Mouse (Mus musculus) embryonic facial prominence, embryonic 12.5 days (tissue): Measurements from ENCODE around the gene Ptpra. TPM values are rescaled to one million over a fixed set of nuclear protein-coding genes. Genes with fewer than 3 reads are reported as not detected.
"Not testable (repeated sequence)": the region's sequence is repeated elsewhere in the genome, so short reads cannot be mapped to it uniquely, and the experiment has no call there.

ENCODE experiments used
- ATAC-seq: fragments of 200-750 bp; cut with Nextera tagmentation; 2 replicates; pipeline ENCODE4 v1.8.0; 2017; ENCODE audit not compliant: insufficient number of reproducible peaks, insufficient read depth, low FRiP score, low TSS enrichment
- H3K27ac ChIP-seq: fragments of 300-500 bp; sonication (generic); 2 replicates; pipeline ENCODE4 v1.5.1; 2016; ENCODE audit warnings: mild to moderate bottlenecking
- H3K27me3 ChIP-seq: fragments of 300-500 bp; sonication (generic); 2 replicates; pipeline ENCODE4 v1.6.1; 2016; ENCODE audit warnings: mild to moderate bottlenecking, moderate library complexity
- H3K36me3 ChIP-seq: fragments of 300-500 bp; sonication (generic); 2 replicates; pipeline ENCODE4 v1.6.1; 2016; ENCODE audit warnings: mild to moderate bottlenecking
- H3K4me1 ChIP-seq: fragments of 300-500 bp; sonication (generic); 2 replicates; pipeline ENCODE4 v1.6.1; 2016
- H3K4me2 ChIP-seq: fragments of 300-500 bp; sonication (generic); replicated peaks from 2 replicates; pipeline ENCODE4 v1.6.1; 2016; ENCODE audit warnings: mild to moderate bottlenecking, moderate library complexity
- H3K4me3 ChIP-seq: fragments of 300-500 bp; sonication (generic); 2 replicates; pipeline ENCODE4 v1.5.1; 2016; ENCODE audit warnings: mild to moderate bottlenecking
- H3K9ac ChIP-seq: fragments of 300-500 bp; sonication (generic); 2 replicates; pipeline ENCODE4 v1.6.1; 2016; ENCODE audit warnings: mild to moderate bottlenecking, moderate library complexity
- H3K9me3 ChIP-seq: fragments of 300-500 bp; sonication (generic); 2 replicates; pipeline ENCODE4 v1.6.1; 2016; ENCODE audit warnings: mild to moderate bottlenecking, moderate library complexity
- WGBS: fragments of 180-500 bp; shearing (Covaris S2); methylation state at CpG from one replicate; pipeline ENCODE4 v1.1.7; 2016; 5-methylcytosine and 5-hydroxymethylcytosine counted together
- polyA plus RNA-seq: library from polyadenylated mRNA; unstranded; fragments of >200 nt; fragmentation: Nextera tagmentation; extraction: Ambion mirVana; gene quantifications from 2 replicates; pipeline ENCODE4 v1.2.1, GENCODE M21; 2016

Ptpra gene
- polyA plus RNA-seq, 1 experiment from 2014 or later = 131 TPM

GRCm38 (mm10) chr2:130495114-130495513 lies 45.0 kb downstream of the Ptpra start:
- not testable (repeated sequence) for H3K9me3 ChIP-seq, H3K27ac ChIP-seq, H3K4me2 ChIP-seq, H3K9ac ChIP-seq, H3K4me1 ChIP-seq, H3K36me3 ChIP-seq, H3K27me3 ChIP-seq, H3K4me3 ChIP-seq, ATAC-seq
- WGBS = 83% methylated on average over 4 of the region's 4 CpGs

GRCm38 (mm10) chr2:130496037-130496436 lies 46.0 kb downstream of the Ptpra start:
- Histone ChIP-seq H3K27ac (no peak overlapping the region), H3K4me1 (peaks cover 9% of the 10 kb centered on the region; the same call in 1 of the 2 replicates), H3K9me3 (no peaks in the 10 kb centered on the region), H3K4me3 (no peak overlapping the region), H3K9ac (no peak overlapping the region), H3K4me2 (no peak overlapping the region), H3K36me3 (no peaks in the 10 kb centered on the region), H3K27me3 (no peaks in the 10 kb centered on the region)
- ATAC-seq = no peak
- WGBS = 64% methylated on average over 6 of the region's 6 CpGs

- no peak for ATAC-seq
- H3K36me3 ChIP-seq = no peaks in the 10 kb centered on the region
- H3K4me3 ChIP-seq = no peak overlapping the region
- no peaks in the 10 kb centered on the region for H3K27me3 ChIP-seq
- no peak overlapping the region for H3K27ac ChIP-seq
- 64% methylated on average over 4 of the region's 4 CpGs for WGBS
- no peaks in the 10 kb centered on the region for H3K9me3 ChIP-seq
- no peak overlapping the region for H3K4me2 ChIP-seq
- H3K9ac ChIP-seq = no peak overlapping the region
- peaks cover 9% of the 10 kb centered on the region; the same call in 1 of the 2 replicates for H3K4me1 ChIP-seq
Measured at GRCm38 (mm10) chr2:130496931-130497330, 46.9 kb downstream of the Ptpra start.

- Histone ChIP-seq H3K9me3 (no peaks in the 10 kb centered on the region), H3K4me2 (no peak overlapping the region), H3K4me1 (peaks cover 9% of the 10 kb centered on the region; the same call in 1 of the 2 replicates), H3K36me3 (peaks cover 6% of the 10 kb centered on the region; the same call in 1 of the 2 replicates), H3K9ac (no peak overlapping the region), H3K4me3 (no peak overlapping the region), H3K27ac (no peak overlapping the region), H3K27me3 (no peaks in the 10 kb centered on the region)
- no peak for ATAC-seq
- WGBS = 70% methylated on average over 3 of the region's 3 CpGs
Measured at GRCm38 (mm10) chr2:130499546-130499945, 49.5 kb downstream of the Ptpra start.

- no peak overlapping the region for H3K9ac ChIP-seq
- H3K27me3 ChIP-seq = no peaks in the 10 kb centered on the region
- H3K4me2 ChIP-seq = no peak overlapping the region
- H3K27ac ChIP-seq = no peak overlapping the region
- no peak for ATAC-seq
- no peak overlapping the region for H3K4me3 ChIP-seq
- peaks cover 11% of the 10 kb centered on the region for H3K36me3 ChIP-seq
- H3K9me3 ChIP-seq = no peaks in the 10 kb centered on the region
- WGBS = 85% methylated on average over 2 of the region's 2 CpGs
- H3K4me1 ChIP-seq = 0 out of 2 replicates have a peak, but pooled peaks cover 6% of the 10 kb centered on the region
Measured at GRCm38 (mm10) chr2:130501556-130501955, 51.5 kb downstream of the Ptpra start.

GRCm38 (mm10) chr2:130511616-130512015 lies 61.5 kb downstream of the Ptpra start:
- not testable (repeated sequence) for H3K27ac ChIP-seq, H3K9me3 ChIP-seq, H3K4me2 ChIP-seq, H3K27me3 ChIP-seq, H3K4me1 ChIP-seq, H3K9ac ChIP-seq, H3K4me3 ChIP-seq, ATAC-seq
- peaks cover 38% of the 10 kb centered on the region for H3K36me3 ChIP-seq
- over 99% methylated on average over 5 of the region's 5 CpGs for WGBS

- Histone ChIP-seq H3K4me1 (no peaks in the 10 kb centered on the region), H3K9me3 (no peaks in the 10 kb centered on the region), H3K4me3 (no peak overlapping the region), H3K4me2 (no peak overlapping the region), H3K9ac (no peak overlapping the region), H3K36me3 (peaks cover 44% of the 10 kb centered on the region), H3K27ac (no peak overlapping the region), H3K27me3 (no peaks in the 10 kb centered on the region)
- ATAC-seq = no peak
- WGBS = 95% methylated on average over 8 of the region's 8 CpGs
Measured at GRCm38 (mm10) chr2:130513907-130514306, 63.8 kb downstream of the Ptpra start.

- Histone ChIP-seq H3K4me3 (no peak overlapping the region), H3K4me1 (no peaks in the 10 kb centered on the region), H3K27me3 (no peaks in the 10 kb centered on the region), H3K36me3 (peaks cover 56% of the 10 kb centered on the region), H3K4me2 (no peak overlapping the region), H3K9ac (no peak overlapping the region), H3K9me3 (no peaks in the 10 kb centered on the region), H3K27ac (no peak overlapping the region)
- WGBS = 70% methylated on average over 5 of the region's 5 CpGs
- no peak for ATAC-seq
Measured at GRCm38 (mm10) chr2:130515791-130516190, 65.7 kb downstream of the Ptpra start.

- no peak overlapping the region for H3K4me2 ChIP-seq
- H3K9ac ChIP-seq = no peak overlapping the region
- no peak overlapping the region for H3K4me3 ChIP-seq
- H3K27me3 ChIP-seq = no peaks in the 10 kb centered on the region
- no peak for ATAC-seq
- H3K4me1 ChIP-seq = no peaks in the 10 kb centered on the region
- H3K27ac ChIP-seq = no peak overlapping the region
- WGBS = 91% methylated on average over 2 of the region's 2 CpGs
- H3K9me3 ChIP-seq = no peaks in the 10 kb centered on the region
- H3K36me3 ChIP-seq = peaks cover 74% of the 10 kb centered on the region
Measured at GRCm38 (mm10) chr2:130521927-130522326, 71.8 kb downstream of the Ptpra start.

- not testable (repeated sequence) for H3K27ac ChIP-seq, H3K4me3 ChIP-seq, H3K9me3 ChIP-seq, ATAC-seq, H3K4me1 ChIP-seq, H3K4me2 ChIP-seq, H3K27me3 ChIP-seq, H3K9ac ChIP-seq
- WGBS = 91% methylated on average over 4 of the region's 4 CpGs
- peaks cover 47% of the 10 kb centered on the region for H3K36me3 ChIP-seq
Measured at GRCm38 (mm10) chr2:130525480-130525879, 75.4 kb downstream of the Ptpra start.

GRCm38 (mm10) chr2:130528457-130528856 lies 78.4 kb downstream of the Ptpra start:
- Histone ChIP-seq H3K27ac (no peak overlapping the region), H3K27me3 (no peaks in the 10 kb centered on the region), H3K9me3 (no peaks in the 10 kb centered on the region), H3K36me3 (peaks cover 32% of the 10 kb centered on the region), H3K4me1 (no peaks in the 10 kb centered on the region), H3K4me3 (no peak overlapping the region), H3K9ac (no peak overlapping the region), H3K4me2 (no peak overlapping the region)
- 88% methylated on average over 6 of the region's 6 CpGs for WGBS
- ATAC-seq = no peak

- WGBS = 91% methylated on average over 2 of the region's 2 CpGs
- H3K27ac ChIP-seq = no peak overlapping the region
- no peaks in the 10 kb centered on the region for H3K4me1 ChIP-seq
- H3K9ac ChIP-seq = no peak overlapping the region
- H3K9me3 ChIP-seq = no peaks in the 10 kb centered on the region
- peaks cover 34% of the 10 kb centered on the region for H3K36me3 ChIP-seq
- no peak overlapping the region for H3K4me2 ChIP-seq
- no peak for ATAC-seq
- H3K27me3 ChIP-seq = no peaks in the 10 kb centered on the region
- H3K4me3 ChIP-seq = no peak overlapping the region
Measured at GRCm38 (mm10) chr2:130529290-130529689, 79.2 kb downstream of the Ptpra start.

- Histone ChIP-seq H3K4me3 (no peak overlapping the region), H3K27me3 (no peaks in the 10 kb centered on the region), H3K27ac (no peak overlapping the region), H3K9me3 (no peaks in the 10 kb centered on the region), H3K4me2 (no peak overlapping the region), H3K9ac (no peak overlapping the region), H3K36me3 (peaks cover 35% of the 10 kb centered on the region), H3K4me1 (no peaks in the 10 kb centered on the region)
- 91% methylated on average over 7 of the region's 7 CpGs for WGBS
- no peak for ATAC-seq
Measured at GRCm38 (mm10) chr2:130529925-130530324, 79.8 kb downstream of the Ptpra start.
